Mouse (Mus musculus) embryonic facial prominence, embryonic 12.5 days (tissue): ENCODE measurements around the gene Pus3. TPM values are rescaled to one million over a fixed set of nuclear protein-coding genes. Genes with fewer than 3 reads are reported as not detected.
"Not testable (repeated sequence)": the region's sequence is repeated elsewhere in the genome, so short reads cannot be mapped to it uniquely, and the experiment has no call there.

Source experiments
- ATAC-seq: fragments of 200-750 bp; cut with Nextera tagmentation; 2 replicates; pipeline ENCODE4 v1.8.0; 2017; ENCODE audit not compliant: insufficient number of reproducible peaks, insufficient read depth, low FRiP score, low TSS enrichment
- H3K27ac ChIP-seq: fragments of 300-500 bp; sonication (generic); 2 replicates; pipeline ENCODE4 v1.5.1; 2016; ENCODE audit warnings: mild to moderate bottlenecking
- H3K27me3 ChIP-seq: fragments of 300-500 bp; sonication (generic); 2 replicates; pipeline ENCODE4 v1.6.1; 2016; ENCODE audit warnings: mild to moderate bottlenecking, moderate library complexity
- H3K36me3 ChIP-seq: fragments of 300-500 bp; sonication (generic); 2 replicates; pipeline ENCODE4 v1.6.1; 2016; ENCODE audit warnings: mild to moderate bottlenecking
- H3K4me1 ChIP-seq: fragments of 300-500 bp; sonication (generic); 2 replicates; pipeline ENCODE4 v1.6.1; 2016
- H3K4me2 ChIP-seq: fragments of 300-500 bp; sonication (generic); replicated peaks from 2 replicates; pipeline ENCODE4 v1.6.1; 2016; ENCODE audit warnings: mild to moderate bottlenecking, moderate library complexity
- H3K4me3 ChIP-seq: fragments of 300-500 bp; sonication (generic); 2 replicates; pipeline ENCODE4 v1.5.1; 2016; ENCODE audit warnings: mild to moderate bottlenecking
- H3K9ac ChIP-seq: fragments of 300-500 bp; sonication (generic); 2 replicates; pipeline ENCODE4 v1.6.1; 2016; ENCODE audit warnings: mild to moderate bottlenecking, moderate library complexity
- H3K9me3 ChIP-seq: fragments of 300-500 bp; sonication (generic); 2 replicates; pipeline ENCODE4 v1.6.1; 2016; ENCODE audit warnings: mild to moderate bottlenecking, moderate library complexity
- WGBS: fragments of 180-500 bp; shearing (Covaris S2); methylation state at CpG from one replicate; pipeline ENCODE4 v1.1.7; 2016; 5-methylcytosine and 5-hydroxymethylcytosine counted together
- polyA plus RNA-seq: library from polyadenylated mRNA; unstranded; fragments of >200 nt; fragmentation: Nextera tagmentation; extraction: Ambion mirVana; gene quantifications from 2 replicates; pipeline ENCODE4 v1.2.1, GENCODE M21; 2016

Pus3 gene
- polyA plus RNA-seq, 1 experiment from 2014 or later, result 21.4 TPM

DNA sequence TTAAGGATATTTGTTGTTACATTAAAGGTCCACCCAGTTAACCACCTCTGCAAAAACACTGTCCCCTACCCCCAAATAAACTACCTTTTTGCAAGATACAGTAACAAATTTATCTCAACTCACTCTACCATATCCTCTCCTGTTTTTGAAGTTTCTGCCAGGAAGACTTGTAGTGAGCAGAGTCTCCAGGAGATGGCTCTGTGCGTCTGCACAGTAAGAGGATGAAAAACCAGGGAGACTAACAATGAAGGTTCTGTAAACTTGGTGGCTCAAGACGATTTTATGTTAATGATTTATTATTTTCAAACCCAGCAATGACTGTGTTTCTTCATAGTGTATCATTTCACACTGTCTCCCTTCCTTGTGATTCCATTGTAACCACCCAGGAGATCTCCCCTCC lies 34.5 kb downstream of the Pus3 start:
- no peak overlapping the region for H3K27ac ChIP-seq
- ATAC-seq, result no peak
- WGBS, result 13% methylated on average over 2 of the region's 2 CpGs

DNA sequence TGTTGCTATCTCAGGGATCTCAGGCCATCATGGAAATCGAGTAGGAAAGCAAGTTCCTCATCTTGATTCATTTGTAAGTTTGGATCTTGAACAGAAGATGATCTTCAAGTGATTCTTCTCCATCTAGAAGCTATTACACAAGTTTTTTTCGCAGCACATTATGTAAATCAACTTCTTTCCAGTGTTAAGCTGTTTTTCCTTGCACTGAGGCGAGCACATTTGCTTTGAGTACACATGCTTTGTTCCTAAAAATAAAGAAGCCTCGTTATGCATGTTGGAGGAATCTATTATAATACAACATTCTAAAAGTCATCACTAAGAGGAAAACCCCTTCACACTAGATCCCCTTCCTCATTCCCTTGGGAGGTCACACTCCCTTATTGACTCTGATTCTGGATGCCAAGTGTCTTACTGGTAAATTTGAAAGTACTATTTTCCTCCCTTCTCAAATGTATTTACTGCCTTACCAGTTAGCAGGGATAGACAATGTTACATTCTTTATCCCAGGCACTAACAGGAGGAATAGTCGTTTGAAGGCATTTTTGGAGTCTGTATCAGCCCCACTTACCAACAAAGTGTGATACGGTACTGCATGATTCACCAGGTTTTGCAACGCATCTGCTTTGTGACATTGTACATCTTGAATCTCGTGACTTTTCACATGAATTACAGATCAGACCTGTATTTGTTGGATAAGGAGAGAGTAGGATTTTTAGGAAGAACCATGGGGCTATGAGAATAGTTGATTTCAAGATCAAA lies 49.4 kb downstream of the Pus3 start:
- no peak overlapping the region for H3K4me2 ChIP-seq
- no peak for ATAC-seq
- H3K4me1 ChIP-seq, result no peaks in the 10 kb centered on the region
- H3K27ac ChIP-seq, result no peak overlapping the region
- H3K4me3 ChIP-seq, result no peak overlapping the region
- H3K27me3 ChIP-seq, result no peaks in the 10 kb centered on the region
- H3K9me3 ChIP-seq, result no peaks in the 10 kb centered on the region
- H3K36me3 ChIP-seq, result no peaks in the 10 kb centered on the region
- WGBS, result 68% methylated on average over 8 of the region's 8 CpGs
- no peak overlapping the region for H3K9ac ChIP-seq

More for the DNA sequence above, 34.5 kb downstream of the Pus3 start:
- H3K4me1 ChIP-seq, result no peaks in the 10 kb centered on the region
- no peak overlapping the region for H3K4me3 ChIP-seq
- no peaks in the 10 kb centered on the region for H3K36me3 ChIP-seq
- no peak overlapping the region for H3K9ac ChIP-seq
- H3K9me3 ChIP-seq, result no peaks in the 10 kb centered on the region
- no peak overlapping the region for H3K4me2 ChIP-seq
- H3K27me3 ChIP-seq, result no peaks in the 10 kb centered on the region

DNA sequence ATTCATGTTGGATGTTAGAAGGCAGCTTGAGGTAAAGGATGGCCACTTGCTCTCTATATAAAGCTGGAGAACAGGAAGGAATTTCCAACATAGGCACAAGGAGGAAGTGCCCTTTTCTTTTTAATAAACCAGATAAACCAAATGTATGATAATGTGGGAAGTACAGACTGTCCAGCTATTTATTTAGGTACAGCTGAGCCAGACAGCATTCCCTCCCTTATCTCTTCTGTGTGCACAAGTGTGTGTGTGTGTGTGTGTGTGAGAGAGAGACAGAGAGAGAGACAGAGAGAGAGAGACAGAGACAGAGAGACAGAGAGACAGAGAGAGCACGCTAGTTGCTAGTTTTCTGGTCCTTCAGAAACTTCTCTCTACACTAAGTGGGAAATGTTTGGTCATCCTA lies 53.4 kb downstream of the Pus3 start, which contains the start of gene Pate4:
Pate4 (minus strand) TSS at position 101 of the 400 bp plus-strand sequence.
- H3K4me2 ChIP-seq, result no peak within 1 kb of the TSS
- no peak for ATAC-seq
- 83% methylated on average over 1 of the region's 1 CpGs for WGBS
- H3K27ac ChIP-seq, result no peak within 1 kb of the TSS
- no peaks in the 10 kb centered on the region for H3K9me3 ChIP-seq
- H3K4me1 ChIP-seq, result no peaks in the 10 kb centered on the region
- H3K36me3 ChIP-seq, result no peaks in the 10 kb centered on the region
- no peak within 1 kb of the TSS for H3K4me3 ChIP-seq
- no peak within 1 kb of the TSS for H3K9ac ChIP-seq
- H3K27me3 ChIP-seq, result no peaks in the 10 kb centered on the region

DNA sequence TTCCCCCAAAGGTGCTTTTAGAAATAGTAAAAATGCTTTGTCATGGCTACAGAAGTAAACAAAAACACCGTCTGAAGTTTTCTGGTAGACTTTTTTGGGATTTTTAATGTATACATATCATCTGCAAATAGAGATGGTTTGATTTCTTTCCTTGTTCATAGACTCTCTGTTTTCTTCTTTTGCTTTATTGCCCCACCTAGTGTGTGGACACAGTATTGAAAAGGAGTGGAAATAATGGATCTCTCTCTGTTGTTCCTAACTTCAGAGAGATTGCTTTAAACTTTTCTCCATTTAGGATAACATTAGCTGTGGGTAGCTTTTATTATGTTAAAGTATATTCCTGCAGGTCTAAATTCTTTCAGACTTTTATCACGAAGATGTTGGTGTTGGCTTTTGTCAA lies 55.6 kb downstream of the Pus3 start:
- H3K36me3 ChIP-seq, result no peaks in the 10 kb centered on the region
- WGBS, result 32% methylated on average over 2 of the region's 2 CpGs
- H3K9ac ChIP-seq, result no peak overlapping the region
- H3K4me1 ChIP-seq, result no peaks in the 10 kb centered on the region
- ATAC-seq, result no peak
- no peaks in the 10 kb centered on the region for H3K27me3 ChIP-seq
- no peak overlapping the region for H3K4me2 ChIP-seq
- no peak overlapping the region for H3K27ac ChIP-seq
- no peak overlapping the region for H3K4me3 ChIP-seq
- H3K9me3 ChIP-seq, result no peaks in the 10 kb centered on the region

DNA sequence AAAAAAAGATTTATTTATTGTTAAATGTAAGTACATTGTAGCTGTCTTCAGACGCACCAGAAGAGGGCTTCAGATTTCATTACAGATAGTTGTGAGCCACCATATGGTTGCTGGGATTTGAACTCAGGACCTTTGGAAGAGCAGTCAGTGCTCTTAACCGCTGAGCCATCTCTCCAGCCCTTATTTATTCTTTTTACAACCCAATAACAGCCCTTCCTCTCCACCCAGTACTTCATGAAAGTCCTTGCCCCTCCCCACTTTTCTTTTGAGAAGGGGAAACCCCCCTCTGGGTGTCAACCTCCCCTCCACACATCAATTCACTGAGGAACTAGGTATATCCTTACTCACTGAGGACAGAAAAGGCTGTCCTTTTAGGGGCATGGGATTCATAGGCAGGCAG lies 58.4 kb downstream of the Pus3 start:
- 68% methylated on average over 2 of the region's 2 CpGs for WGBS
- not testable (repeated sequence) for H3K9ac ChIP-seq, H3K9me3 ChIP-seq, ATAC-seq, H3K4me3 ChIP-seq, H3K36me3 ChIP-seq, H3K4me2 ChIP-seq, H3K4me1 ChIP-seq, H3K27me3 ChIP-seq, H3K27ac ChIP-seq

Other genes starting within 250 kb of the Pus3 start
- gene Cdon, start 137.5 kb upstream of the Pus3 start, polyA plus RNA-seq, result 18.3 and 20.8 TPM in 2 replicates
- gene Gm1113, start 40.3 kb upstream of the Pus3 start, polyA plus RNA-seq, result not detected in 2 replicates
- 6.2 and 6.4 TPM in 2 replicates for gene Ddx25, start 67 bp upstream of the Pus3 start, polyA plus RNA-seq
- 1.2 and 1.3 TPM in 2 replicates for gene Pate2, start 11.7 kb downstream of the Pus3 start, polyA plus RNA-seq
- gene Hyls1, start 11.8 kb downstream of the Pus3 start, polyA plus RNA-seq, result 20.3 and 23.6 TPM in 2 replicates
- gene Pate4, start 53.3 kb downstream of the Pus3 start, polyA plus RNA-seq, result not detected in 2 replicates
- not detected in 2 replicates for gene Pate3, start 89.6 kb downstream of the Pus3 start, polyA plus RNA-seq
- gene Pate1, start 128.8 kb downstream of the Pus3 start, polyA plus RNA-seq, result not detected in 2 replicates
- gene Gm17677, start 182.5 kb downstream of the Pus3 start, polyA plus RNA-seq, result not detected in 2 replicates
- not detected in 2 replicates for gene Gm17727, start 219.5 kb downstream of the Pus3 start, polyA plus RNA-seq
- not detected in 2 replicates for gene Gm27235, start 231.5 kb downstream of the Pus3 start, polyA plus RNA-seq
- not detected in 2 replicates for gene D730048I06Rik, start 231.5 kb downstream of the Pus3 start, polyA plus RNA-seq